Mouse (Mus musculus): ENCODE measurements around the gene Hbb-y.
"Not testable (repeated sequence)": the region's sequence is repeated elsewhere in the genome, so short reads cannot be mapped to it uniquely, and the experiment has no call there.

The Hbb-y gene

DNA sequence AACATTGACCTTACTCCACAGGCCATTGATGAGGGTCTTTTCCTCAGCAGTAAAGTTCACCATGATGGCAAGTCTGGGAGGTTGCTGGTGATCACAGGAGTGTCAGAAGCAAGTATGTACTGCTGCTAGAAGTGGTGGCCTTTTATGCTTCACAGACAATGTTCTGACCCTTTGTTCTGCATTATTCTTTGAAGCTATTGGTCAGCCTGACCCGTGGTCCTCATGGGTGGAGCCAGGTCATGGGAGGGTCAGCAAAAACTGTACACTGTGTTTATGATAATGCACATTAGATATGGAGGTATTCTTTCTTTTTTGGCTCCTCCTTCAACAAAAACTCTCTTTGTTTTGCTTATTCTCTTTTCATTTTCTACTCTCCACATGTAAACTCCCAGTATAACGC is at the start of gene Hbb-y:
TSS of gene Hbb-y (minus strand) at position 127 of the 400 bp plus-strand sequence.
- no peak for DNase-seq (ENCODE audit: low read depth, low spot score)

DNA sequence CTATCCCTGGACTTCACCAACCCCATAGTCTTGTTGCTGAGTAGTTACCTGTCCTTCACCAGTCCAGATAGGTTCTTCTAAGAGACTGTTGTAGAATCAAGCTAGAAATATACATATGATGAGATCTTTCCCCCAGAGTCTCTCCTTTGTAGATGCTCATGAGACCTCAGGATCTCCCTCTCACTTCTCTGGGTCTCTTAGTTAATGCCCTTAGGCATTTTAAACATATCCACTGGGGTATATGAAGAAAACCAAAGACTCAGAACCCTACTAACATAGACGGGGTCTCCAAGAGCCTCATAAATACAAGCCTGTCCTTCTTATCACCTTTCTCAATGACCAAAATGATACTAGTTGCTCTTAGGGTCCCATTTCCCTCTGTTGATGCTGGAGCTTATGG is 41.4 kb upstream of the Hbb-y start, which contains the start of gene Olfr64:
TSS of gene Olfr64 (minus strand) at position 101 of the 400 bp plus-strand sequence.
- DNase-seq (ENCODE audit: low read depth, low spot score): no peak

- DNase-seq (ENCODE audit: low read depth, low spot score): no peak
Observed at GRCm38 (mm10) chr7:103886152-103886551, 33.1 kb upstream of the Hbb-y start, which contains the start of gene Olfr66. Gene Olfr66 (minus strand): TSS chr7:103886252.

DNA sequence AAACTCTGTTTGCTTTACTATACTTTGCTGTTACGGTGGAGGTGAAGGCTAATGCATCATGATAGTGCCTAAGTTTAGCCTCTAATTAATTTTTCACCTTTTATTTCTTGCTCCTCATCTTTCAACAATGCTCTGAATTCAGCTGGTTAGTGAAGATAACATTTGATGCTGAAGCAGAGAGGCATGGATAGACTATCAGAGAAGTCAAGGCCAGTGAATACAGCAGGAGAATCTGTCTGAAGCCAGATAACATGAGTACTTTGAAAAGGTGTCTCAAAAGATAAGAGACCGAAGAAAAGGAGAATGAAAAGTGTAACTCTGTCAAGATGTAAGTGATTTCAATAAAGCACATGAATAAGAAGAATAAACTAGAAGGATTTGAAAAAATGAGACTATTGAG is 24.1 kb upstream of the Hbb-y start:
- no peak for DNase-seq (ENCODE audit: low read depth, low spot score)

DNA sequence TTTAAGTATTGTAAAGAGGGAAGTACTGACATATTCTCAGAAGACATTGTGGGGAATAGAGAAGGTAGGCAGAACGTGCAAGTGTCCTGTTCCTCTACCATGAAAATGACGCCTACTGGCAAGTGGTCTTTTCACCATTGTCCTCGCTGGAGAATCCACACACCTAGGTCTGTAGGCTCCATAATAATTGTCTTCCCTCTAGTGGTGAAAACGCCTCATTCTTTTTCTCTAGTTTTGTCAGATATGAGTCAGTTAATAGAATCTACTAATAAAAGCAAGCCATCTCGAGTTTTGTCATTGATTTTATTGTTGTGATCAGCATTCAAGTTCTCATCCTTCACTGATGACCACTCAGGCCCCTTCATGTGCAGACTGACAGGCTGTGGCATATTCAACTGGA is 21.4 kb upstream of the Hbb-y start:
- DNase-seq (ENCODE audit: low read depth, low spot score): no peak

DNA sequence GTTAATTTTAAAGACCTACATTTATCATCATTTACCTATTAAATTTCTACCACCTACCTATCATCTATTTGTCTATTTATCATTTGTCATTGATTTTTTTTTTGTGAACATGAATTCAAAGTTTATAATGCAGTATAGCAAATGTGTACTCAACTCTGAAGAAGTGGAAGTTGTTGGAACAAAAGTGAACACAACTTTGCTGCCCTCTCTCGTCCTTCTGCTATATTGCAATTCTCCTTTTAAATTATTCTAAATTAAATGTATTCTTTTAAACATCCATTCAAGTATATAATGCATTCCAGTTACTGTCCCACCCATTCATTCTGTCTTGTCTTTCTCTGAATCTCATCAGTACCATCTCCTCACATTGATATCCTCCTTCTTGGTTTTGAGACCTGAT is 20.0 kb upstream of the Hbb-y start:
- DNase-seq (ENCODE audit: low read depth, low spot score): no peak

- no peak for DNase-seq (ENCODE audit: low read depth, low spot score)
Observed at GRCm38 (mm10) chr7:103870667-103871066, 17.7 kb upstream of the Hbb-y start.

DNA sequence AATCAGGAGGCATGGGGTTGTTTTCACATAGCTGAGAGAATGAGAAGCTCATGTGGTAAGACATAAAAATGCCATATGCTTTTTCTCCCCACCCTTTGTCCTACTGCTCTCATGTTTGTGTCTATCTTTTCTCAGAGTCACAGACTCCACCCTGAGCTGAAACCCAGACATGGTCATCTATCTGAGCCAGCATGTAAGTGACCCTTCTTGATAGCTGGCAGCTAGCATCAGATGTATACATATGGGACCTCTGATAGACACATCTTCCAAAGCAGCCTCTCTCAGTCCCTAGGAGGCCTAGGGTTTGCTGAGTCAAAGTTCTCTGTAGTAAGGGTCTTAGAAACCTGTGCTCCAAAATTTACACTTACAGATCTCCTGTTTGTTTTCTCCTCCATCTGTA is 12.7 kb upstream of the Hbb-y start:
- no peak for DNase-seq (ENCODE audit: low read depth, low spot score)

- DNase-seq (ENCODE audit: low read depth, low spot score): no peak
Observed at GRCm38 (mm10) chr7:103861531-103861930, 8.5 kb upstream of the Hbb-y start.

- no peak for DNase-seq (ENCODE audit: low read depth, low spot score)
Observed at GRCm38 (mm10) chr7:103860855-103861254, 7.8 kb upstream of the Hbb-y start.

GRCm38 (mm10) chr7:103859076-103859475 is 6.1 kb upstream of the Hbb-y start:
- no peak for DNase-seq (ENCODE audit: low read depth, low spot score)

DNA sequence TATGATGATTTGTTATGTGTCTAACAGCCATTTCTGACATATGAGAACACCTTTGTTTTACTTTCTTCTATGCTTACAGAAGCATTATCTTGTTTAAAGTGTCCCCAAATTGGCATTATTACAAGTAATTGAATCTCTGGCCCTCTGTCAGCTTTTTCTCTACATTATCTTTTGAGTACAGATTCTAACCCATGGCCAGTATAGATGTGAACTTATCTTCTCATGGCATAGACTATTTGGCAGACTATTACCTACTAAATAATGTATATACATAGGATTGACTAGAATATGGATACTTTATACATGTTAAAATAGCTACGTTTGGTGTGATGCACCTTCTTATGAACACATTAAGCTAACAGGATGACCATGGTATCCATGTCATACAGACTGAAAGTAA is 1.7 kb upstream of the Hbb-y start:
- DNase-seq (ENCODE audit: low read depth, low spot score): no peak

DNA sequence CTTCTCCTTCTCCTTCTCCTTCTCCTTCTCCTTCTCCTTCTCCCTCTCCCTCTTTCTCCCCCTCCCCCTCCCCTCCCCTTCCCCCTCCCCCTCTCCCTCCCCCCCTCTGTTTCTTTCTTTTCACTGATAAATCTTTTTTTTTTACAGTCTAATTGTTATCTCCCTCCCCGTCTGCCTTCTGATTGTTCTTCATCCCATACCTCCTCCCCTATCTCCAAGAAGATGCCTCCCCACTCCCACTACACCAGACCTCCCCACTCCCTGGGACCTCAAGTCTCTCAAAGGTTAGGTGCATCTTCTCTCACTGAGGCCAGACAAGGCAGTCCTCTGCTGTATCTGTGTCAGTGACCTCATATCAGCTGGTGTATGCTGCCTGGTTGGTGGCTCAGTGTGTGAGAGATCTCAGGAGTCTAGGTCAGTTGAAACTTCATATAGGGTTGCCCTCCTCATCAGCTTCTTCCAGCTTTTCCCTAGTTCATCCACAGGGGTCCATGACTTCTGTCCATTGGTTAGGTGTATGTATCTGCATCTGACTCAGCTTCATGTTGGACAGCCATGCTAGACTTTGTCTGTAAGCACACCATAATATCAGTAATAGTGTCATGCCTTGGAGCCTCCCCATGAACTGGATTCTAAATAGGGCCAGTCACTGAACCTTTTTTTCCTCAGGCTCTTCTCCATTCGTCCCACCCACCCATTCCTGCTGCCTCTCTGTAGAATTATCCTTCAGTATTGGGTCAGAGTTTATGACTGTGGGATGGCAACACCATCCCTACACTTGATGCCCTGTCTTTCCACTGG is 8.3 kb downstream of the Hbb-y start:
- DNase-seq (ENCODE audit: low read depth, low spot score): no peak

DNA sequence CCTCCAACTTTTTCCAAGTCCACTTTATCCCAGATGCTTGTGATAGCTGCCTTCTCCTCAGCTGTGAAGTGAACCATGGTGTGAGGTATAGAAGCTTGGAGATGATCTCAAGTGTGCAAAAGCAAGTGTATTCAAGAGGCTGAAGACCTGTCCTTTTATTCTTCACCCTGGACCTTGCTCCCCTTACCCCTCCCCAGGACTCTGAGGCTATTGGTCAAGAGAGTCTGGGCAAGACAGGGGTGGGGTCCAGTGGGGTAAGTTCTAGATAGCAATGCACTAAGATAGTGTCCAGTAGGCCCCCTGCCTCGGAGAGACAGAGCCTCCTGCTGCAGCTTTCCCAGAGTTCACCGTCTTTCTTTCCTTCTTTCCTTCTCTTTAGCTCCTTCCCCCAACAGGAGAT is 10.0 kb downstream of the Hbb-y start, which contains the start of gene Hbb-bh1:
TSS of gene Hbb-bh1 (minus strand) at position 131 of the 400 bp plus-strand sequence.
- DNase-seq (ENCODE audit: low read depth, low spot score): no peak

GRCm38 (mm10) chr7:103840268-103840667 is 12.7 kb downstream of the Hbb-y start, which contains the start of gene Hbb-bh2:
Gene Hbb-bh2 (minus strand): TSS chr7:103840520.
- no peak for DNase-seq (ENCODE audit: low read depth, low spot score)

DNA sequence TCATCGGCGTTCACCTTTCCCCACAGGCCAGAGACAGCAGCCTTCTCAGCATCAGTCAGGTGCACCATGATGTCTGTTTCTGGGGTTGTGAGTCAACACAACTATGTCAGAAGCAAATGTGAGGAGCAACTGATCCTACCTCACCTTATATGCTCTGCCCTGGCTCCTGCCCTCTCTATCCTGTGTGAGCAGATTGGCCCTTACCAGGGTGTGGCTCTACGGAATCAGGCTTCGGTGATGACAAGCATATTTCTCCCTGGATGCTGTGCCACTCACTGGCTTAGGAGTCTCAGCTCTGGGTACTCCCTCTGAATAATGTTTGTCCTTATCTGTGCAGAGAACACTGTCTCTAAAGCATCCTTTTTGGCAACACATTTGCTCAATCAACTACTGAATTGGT is 25.2 kb downstream of the Hbb-y start, which contains the start of gene Hbb-bs:
TSS of gene Hbb-bs (minus strand) at position 289 of the 400 bp plus-strand sequence.
- no peak for DNase-seq (ENCODE audit: low read depth, low spot score)

DNA sequence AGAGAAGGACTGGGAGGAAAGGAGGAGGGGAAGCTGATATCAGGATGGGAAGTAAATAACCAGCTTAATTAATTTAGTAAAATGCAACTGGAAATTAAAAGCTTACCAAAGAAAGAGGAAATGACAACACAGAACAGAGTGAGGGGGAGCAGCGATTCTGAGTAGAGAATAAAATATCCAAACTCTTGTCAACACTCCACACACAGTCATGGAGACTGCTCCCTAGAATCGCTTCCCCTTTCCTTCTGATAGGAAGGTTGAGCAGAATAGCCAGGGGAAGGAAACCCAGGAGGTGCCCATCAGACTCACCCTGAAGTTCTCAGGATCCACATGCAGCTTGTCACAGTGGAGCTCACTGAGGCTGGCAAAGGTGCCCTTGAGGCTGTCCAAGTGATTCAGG is 25.9 kb downstream of the Hbb-y start:
- DNase-seq (ENCODE audit: low read depth, low spot score): not testable (repeated sequence)

DNA sequence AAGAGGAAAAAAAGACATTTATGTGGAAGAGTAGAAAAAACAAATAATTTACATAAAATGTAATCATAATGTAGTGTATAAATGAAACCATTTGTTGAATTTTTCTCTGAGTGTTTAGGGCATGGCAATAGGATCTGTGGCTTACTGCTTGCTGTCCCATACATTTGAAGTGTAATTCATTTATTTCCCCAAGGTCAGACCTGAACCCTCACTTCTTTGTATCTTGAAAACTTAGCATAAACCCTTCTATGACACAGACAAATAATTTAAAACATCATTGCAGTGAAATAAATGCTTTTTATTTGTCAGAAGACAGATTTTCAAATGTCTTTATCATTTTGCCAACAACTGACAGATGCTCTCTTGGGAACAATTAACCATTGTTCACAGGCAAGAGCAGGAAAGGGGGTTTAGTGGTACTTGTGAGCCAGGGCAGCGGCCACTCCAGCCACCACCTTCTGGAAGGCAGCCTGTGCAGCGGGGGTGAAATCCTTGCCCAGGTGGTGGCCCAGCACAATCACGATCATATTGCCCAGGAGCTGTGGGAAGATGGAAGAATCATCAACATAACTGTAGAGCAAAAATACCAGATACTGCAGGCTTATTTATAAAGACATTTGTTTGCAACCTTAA is 26.6 kb downstream of the Hbb-y start:
- DNase-seq (ENCODE audit: low read depth, low spot score): no peak

DNA sequence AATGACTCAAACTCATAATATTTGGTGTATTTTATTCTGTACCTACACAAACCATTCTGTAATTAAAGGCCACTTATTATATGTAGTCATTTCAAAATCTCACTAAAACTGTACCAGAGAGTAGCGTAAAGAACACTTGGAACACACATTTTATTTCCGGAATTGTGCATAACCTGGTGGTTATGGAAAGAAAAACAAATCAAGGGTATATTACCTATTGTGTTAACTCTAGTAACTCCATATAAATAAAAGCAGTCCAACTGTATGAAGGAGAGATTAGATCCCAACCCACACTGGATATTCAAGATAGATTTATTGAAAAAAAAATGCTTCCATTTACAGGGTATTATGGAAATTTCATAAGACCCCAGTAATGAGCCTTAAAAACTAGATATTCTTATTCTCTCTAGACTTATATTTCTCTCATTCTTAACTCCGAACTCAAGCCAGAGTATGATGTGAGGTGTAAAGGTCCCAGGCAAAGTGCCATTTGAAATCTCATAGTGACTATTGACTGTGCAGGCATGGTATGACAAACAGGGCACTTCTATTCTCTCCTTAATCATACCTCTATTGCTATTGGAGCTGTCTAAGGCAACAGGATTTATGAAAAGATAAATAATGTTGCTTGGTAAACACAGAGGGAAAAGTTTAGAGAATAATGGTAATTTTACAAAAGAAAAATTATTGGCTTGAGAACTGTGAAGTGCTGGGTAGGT is 27.3 kb downstream of the Hbb-y start:
- no peak for DNase-seq (ENCODE audit: low read depth, low spot score)

DNA sequence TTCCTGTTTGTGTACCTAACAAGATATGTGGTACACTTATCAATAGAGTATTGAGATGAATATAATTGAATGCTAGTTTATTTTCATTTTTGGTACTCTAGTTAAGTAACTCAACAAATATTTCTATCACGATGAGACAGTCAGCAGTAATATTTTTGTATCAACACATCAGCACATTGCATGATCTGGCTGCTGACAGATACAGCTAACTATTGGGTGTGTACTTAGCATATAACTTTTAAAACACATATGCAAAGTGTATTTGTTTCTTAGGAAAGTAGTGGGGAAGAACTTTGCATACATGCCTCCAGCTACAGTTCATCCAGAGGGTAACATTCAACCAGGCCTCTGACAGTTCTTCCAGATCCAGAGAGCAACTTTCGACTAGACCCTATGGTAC is 28.4 kb downstream of the Hbb-y start:
- no peak for DNase-seq (ENCODE audit: low read depth, low spot score)

GRCm38 (mm10) chr7:103815085-103815484 is 37.9 kb downstream of the Hbb-y start:
- DNase-seq (ENCODE audit: low read depth, low spot score): not testable (repeated sequence)

DNA sequence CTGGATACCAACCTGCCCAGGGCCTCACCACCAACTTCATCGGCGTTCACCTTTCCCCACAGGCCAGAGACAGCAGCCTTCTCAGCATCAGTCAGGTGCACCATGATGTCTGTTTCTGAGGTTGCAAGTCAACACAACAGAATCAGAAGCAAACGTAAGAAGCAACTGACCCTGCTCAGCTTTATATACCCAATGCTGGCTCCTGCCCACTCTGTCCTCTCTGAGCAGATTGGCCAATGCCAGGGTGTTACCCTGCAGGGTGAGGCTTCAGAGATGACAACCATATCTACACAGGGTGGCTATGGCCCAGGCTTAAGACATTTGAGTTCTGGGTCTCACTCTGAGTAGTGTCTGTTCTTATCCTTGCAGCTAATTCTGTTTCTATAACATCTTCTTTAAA is 39.2 kb downstream of the Hbb-y start, which contains the start of gene Hbb-bt:
TSS of gene Hbb-bt (minus strand) at position 231 of the 400 bp plus-strand sequence.
- DNase-seq (ENCODE audit: low read depth, low spot score): no peak
